Mouse (Mus musculus): ENCODE results near the gene Plk3.
"Not testable (repeated sequence)": the region's sequence is repeated elsewhere in the genome, so short reads cannot be mapped to it uniquely, and the experiment has no call there.

Plk3 gene

DNA sequence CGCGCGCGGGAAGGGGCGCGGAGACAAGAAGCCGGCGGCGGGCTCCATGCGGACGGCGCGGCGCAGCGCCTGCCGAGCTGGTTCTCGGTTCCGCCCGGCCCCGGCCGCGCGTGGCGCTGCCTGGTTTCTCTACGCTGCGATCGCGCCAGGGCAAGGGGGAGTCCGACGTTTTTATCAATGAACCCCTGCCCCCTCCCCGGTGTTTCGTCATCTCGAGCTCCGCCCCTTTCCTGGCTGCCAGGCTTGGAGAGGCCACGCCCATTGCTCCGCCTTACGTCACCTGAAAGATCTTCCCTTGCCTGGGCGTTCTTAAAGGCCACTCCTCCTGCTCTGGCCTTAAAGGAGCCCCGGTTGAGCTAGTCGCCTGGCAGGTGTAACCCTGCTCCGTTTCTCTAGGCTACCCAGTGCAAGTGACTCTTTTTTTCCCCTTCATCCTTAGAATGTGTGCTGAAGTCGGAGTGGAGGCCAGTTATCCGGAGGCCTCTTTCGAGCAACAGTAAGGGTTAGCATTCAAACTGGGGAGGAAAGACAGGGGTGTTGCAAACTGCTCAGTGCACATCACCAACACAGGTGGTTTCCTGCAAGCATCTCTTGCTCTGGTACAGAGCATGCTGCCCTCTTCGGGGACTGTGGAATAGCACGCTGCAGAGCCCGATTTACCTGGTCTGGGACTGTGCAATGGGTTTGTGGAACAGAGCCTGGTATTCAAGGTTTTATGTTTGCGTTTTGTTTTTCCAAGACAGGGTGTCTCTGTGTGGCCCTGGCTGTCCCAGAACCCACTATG, at the start of gene Plk3:
Plk3 (minus strand) TSS at position 147 of the 784 bp plus-strand sequence.
- in situ Hi-C loops (cut with MboI, MseI) = loop anchor here in 1 of 2 experiments (5.0 kb wide), 1 partner anchor 137 kb away; the partner anchor contains the start of gene Hectd3

DNA sequence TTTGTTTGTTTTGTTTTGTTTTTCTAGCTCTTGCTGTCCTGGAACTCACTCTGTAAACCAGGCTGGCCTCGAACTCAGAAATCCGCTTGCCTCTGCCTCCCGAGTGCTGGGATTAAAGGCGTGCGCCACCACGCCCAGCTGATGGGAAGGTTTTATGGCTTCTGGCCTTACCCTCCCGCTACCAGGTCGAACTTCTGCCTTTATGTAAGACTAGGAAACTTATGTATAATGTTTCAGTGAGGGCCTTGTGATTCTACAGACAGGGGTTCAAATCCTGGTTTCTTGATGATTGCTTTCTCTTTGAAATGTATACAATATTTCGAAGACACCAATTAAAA, 49.0 kb upstream of the Plk3 start:
- in situ Hi-C loops (cut with MboI, MseI) = not testable (repeated sequence)

DNA sequence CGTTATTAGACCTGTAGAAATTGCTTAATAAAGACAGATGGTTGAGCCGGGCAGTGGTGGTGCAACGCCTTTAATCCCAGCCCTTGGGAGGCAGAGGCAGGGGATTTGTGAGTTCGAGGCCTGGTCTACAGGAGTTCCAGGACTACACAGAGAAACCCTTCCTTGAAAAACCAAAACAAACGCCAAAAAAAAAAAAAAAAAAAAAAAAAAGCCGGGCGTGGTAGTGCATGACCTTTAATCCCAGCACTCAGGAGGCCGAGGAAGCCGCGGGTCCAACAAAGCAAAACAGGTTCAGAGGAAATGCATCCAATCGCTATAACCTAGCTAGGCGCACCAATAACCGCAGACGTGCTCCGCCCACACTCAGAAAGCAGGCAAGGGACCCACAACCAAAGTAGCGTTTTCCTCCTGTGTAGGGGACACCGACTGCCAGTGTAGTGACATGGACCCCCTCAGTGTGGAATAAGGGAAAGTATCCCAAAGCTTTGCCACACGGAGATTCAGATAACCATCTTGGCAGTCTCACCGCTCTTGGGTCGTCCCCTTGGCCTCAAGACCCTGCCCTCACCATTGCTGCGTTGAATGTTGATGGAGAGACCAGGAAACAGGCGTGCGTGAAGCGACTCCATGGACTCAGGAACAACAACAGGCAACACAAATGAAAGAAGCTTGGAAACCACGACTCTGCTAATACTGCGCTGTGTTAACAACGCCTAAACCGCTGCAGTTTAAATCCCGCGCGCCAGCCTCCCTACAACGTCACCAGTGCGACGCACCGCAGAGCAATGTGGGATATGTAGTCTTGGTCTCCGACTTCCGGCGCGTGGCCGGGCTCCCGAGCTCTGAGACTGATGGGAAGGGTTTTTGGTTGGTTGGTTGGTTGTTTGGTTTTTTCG, 48.3 kb upstream of the Plk3 start, which contains the start of gene Kif2c:
Kif2c (minus strand) TSS at position 777 of the 896 bp plus-strand sequence.
- in situ Hi-C loops (cut with MboI, MseI) = no loop called here

DNA sequence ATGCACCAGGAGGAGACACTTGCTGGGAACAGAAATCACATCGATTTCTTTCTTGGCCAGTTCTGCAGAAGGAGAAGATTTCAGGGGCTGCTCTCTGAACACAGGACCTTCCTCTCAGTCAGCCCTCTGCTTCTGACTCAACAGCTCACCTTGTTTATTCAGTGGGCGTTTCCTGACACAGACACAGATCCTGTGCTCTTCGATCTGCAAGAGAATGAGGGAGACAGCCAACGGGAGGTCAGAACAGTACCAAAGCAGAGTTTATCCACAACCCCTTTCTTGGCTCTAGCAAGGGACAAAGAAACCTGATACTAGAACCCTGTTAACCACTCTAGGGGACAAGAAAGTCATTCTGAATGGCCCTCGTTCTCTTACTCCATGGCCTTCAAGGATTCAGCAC, 36.2 kb upstream of the Plk3 start:
- in situ Hi-C loops (cut with MboI, MseI) = loop anchor here in 1 of 2 experiments (10.0 kb wide), 1 partner anchor 475 kb away; no protein-coding TSS in a partner anchor

DNA sequence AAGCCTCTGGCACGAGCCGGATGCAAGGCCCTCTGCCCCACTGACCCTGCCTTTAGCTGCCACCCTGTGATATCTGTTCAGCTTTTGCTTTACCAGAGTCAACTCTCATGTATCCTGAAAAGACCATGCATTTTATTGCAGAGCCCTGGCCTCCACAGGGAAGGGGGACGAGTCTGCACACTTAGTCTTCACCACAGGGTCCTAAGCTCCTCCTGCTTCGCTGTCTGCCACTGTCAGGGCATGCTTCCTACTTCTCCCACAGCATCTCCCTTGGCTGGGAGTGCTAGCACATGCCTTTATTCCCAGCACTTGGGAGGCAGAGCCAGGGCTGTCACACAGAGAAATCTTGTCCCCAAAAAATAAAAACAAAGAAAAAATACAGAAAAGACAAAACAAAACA, 27.4 kb upstream of the Plk3 start:
- in situ Hi-C loops (cut with MboI, MseI) = no loop called here

DNA sequence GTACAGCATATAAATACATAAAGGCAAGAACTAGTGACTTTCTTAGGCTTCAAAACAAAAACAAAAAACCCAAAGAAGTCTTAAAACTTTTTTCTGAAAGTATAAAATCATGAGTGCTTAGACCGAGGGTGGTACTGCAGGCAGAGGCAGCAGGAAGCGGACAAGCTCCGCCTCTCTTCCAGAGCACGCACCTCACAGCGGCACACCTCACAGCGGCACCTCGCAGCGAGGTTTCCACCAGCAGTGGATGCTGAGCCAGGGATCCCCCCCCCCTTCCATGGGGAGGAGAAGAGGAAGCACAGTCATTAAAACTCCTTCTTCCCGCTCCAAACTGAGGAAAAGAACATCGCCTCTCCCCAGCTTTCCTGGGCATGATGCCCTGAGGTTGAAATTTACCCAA, 25.9 kb upstream of the Plk3 start:
- in situ Hi-C loops (cut with MboI, MseI) = no loop called here

DNA sequence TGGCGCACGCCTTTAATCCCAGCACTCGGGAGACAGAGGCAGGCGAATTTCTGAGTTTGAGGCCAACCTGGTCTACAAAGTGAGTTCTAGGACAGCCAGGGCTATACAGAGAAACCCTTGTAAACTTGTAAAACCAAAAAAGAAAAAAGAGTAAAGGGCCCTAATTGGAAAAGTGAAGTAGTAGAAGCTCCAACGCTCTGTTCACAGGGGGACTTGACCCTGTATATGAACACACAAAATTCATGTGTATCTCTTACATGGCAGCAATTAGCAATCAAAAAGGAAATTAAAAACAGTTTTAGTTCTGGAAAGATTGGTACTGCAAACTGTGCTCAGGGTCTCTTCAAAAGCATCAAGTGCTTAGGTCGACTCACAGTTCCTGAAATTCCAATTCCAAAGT, 22.6 kb upstream of the Plk3 start:
- in situ Hi-C loops (cut with MboI, MseI) = no loop called here

DNA sequence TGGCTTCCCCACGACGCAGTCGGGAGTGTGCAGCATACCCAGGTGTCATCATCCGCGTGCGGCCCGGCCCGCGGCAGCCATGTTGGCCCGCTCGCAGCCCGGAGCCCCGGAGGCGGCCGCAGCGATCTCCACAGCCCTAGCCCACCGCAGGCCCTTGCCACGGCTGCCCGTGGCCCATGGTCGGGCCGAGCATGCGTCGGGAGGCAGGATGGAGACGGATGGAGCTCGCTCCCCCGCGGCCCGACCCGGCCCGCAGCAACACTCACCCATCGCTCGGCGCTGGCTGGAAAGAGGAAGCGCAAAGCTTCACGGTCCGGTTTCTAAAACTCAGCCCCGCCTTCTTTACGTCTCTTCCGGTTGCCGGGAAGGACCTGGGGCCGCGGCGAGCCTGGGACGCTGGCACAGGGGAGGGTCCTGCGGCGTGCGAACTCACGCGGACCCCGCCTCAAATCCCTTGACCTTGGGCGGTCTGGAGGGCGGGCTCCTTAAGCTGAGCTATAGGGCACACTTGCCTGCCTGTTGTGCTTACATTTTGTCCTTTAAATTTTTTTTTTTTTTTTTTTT, 22.1 kb upstream of the Plk3 start, which contains the start of gene Rps8:
Rps8 (minus strand) TSS at position 452 of the 564 bp plus-strand sequence.
- in situ Hi-C loops (cut with MboI, MseI) = no loop called here

DNA sequence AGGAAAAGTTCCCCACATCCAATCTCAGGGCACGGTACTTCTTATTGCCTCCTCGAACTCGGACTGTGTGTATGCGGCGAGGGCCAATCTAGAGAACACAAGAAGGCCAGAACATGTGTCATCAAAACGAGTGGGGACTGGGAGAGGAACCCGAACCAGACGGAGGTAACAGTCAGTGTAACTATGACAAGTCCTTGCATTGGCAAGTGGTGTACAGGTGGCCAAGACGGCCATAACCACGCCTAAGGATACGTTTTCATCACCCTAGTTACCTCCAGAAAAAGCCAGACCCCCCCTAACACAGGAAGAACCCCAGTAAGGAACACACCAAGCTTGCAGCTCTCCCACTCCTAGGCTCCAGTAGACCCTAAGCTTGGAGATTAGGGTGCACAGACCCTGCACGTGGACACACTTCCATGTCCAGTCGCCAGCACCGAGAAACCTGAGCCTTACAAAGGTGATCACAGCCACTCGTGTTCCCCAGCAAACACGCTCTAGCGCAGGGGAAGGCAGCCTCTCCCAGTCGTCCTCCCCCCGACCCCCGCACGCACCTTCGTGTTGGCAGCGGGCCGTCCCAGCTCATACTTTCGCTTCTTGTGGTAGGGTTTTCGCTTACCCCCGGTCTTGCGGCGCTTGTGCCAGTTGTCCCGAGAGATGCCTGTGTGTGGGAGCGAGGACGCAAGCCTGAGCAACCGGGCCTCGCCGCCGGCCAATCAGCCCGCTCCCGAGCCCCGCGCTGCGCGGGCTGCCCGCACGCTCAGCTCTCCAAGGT, 21.4 kb upstream of the Plk3 start:
- in situ Hi-C loops (cut with MboI, MseI) = no loop called here

DNA sequence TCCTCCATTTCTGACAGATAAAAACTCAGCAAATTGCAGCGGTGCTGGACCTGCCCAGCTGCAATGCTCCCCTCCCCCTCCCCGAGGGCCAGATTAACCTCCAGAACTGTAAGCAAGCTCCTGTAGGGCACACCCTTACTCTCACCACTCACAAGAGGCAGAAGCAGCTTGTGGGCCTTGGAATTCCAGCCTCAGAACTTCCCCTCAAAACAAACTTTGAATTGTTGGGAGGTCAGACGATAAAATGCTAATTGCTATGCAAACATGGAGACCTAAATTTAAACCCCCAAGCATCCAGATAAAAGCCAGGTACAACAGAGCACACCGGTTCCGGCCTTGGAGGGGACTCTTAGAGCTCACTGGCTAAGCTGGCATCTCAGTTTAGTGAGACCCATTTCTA, 19.0 kb upstream of the Plk3 start:
- in situ Hi-C loops (cut with MboI, MseI) = no loop called here

DNA sequence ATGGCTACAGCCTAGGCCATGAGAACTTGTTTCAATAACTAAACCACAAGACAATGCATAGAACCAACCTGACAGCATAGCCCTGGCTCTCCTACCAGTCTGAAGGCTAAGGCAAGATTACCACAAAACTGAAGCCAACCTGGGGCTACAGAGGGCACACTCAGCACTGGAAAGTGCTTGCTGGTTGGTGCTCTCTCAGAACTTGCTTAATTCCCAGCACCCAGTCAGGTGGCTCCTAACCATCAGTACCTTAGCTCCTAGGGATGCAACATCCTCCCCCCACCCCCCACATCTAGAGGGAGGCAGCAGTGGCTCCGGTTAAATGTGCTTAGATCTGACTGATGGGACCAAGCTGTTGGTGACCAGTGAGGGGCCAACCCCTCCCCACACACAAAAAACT, 17.7 kb upstream of the Plk3 start:
- in situ Hi-C loops (cut with MboI, MseI) = no loop called here

DNA sequence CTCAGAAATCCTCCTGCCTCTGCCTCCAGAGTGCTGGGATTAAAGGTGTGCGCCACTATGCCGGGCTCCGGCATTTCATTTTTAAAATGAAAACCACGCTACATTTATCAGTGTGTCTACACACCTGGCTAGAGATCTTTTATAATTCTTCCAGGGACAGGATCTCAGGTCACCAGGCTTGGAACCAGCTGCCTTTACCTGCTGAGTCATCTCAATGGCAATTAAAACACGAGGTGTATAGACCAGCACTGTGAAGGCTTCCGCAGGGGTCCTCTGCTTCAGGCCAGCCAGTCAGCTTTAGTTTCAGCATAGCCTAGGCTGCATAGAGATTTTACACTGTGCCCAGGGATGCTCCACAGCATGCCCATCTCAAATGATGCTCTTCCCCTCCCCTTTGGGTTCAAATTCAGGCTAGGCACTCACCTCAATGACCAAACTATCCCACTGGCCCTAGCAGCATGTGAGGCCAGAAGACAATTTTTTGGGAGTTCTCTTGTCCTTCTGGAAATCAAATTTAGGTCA, 16.5 kb upstream of the Plk3 start:
- in situ Hi-C loops (cut with MboI, MseI) = no loop called here

DNA sequence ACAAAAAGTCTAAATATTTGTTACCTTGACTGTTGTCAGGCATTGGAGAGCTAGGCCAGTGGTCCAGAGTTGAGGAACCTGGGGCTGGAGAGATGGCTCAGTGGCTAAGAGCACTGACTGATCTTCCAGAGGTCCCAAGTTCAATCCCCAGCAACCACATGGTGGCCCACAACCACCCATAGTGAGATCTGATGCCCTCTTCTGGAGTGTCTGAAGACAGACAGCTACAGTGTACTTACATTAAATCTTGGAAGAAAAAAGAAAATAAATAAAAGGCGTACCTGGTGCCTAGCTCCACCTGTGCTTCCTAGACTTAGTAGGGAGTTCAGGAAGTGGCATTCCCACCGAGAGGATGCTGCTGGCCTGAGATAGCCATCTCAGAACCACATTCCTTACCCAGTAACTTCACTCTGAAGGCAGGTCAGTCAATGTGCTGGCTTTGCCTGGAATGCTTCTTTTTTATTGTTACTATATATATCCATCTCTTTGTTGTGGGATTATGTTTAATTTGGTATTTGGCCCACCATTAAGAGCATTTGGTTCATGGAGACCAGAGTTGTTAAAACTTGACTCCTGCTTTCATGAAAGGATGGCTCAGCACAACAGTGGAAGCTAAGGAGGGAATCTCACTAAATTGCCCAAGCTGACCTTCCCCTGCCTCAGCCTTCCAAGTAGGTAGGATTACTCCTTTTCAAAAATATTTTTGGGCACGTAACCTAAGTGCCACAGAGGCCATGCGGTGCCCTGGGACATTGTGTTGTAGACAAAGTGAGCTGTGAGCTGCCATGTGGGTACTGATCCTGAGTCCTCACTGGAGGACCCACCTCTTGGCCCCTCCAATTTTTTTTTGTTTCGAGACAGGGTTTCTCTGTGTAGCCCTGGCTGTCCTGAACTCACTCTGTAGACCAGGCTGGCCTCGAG, 15.8 kb upstream of the Plk3 start:
- in situ Hi-C loops (cut with MboI, MseI) = no loop called here

DNA sequence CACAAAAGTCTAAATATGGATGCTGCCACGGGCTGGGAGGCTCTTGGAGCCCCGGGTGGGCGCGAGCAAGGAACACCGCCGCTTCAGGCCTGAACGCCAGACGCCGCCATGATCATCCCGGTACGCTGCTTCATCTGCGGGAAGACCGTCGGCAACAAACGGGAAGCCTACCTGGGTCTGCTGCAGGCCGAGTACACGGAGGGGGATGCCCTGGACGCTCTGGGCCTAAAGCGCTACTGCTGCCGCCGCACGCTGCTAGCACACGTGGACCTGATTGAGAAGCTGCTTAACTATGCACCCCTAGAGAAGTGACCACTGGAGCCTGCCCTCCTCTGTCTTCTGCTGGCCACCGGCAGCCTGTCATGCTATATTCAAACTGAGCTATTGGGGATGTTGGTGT, 15.1 kb upstream of the Plk3 start:
- in situ Hi-C loops (cut with MboI, MseI) = no loop called here

DNA sequence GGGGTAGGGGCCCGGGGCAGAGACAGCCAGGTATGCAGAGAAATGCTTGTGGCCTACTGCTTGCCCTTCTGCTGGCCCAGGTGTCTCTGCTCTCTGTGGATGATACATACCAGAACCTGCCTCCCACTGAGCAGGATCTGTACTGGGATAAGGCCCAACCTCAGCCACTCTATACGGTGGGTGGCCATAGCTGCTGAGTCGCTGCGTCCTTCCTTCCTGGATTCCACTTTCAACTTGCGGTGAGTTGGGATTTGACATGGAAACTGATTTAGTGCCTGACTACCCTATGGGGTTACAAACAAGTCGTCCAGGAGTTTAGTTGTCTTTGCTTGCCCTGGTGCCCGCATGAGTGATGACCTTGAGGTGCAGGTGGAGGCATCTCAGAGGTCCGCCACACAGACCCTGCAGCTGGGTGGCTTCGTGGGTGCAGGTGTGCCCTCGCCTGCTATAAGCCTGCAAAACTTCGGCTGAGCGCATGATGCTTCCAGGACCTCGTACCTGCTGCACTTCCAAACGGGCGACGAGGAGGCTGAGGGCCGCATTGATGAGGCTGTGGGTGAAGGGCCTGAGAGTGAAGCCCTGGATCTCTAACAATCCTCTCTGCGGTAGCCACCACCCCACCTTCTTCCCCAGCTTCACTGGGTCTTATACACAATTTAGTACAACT, 14.4 kb upstream of the Plk3 start:
- in situ Hi-C loops (cut with MboI, MseI) = no loop called here

DNA sequence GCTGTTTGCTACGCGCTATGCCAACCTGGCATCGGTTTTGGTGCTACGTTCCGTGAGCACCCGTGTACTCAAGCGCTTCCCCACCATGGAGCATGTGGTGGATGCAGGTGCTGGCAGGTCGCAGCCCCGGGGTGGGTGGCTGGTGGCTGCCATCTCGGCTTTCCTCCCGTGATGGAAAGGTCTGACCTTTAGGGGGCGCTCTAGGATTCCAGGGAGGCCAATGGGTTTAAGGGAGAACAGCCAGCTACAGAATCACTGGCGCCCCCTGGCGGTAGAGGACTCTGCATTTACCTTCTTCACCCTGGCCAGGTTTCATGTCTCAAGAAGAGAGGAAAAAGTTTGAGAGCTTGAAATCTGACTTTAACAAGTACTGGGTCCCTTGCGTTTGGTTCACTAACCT, 12.4 kb upstream of the Plk3 start:
- in situ Hi-C loops (cut with MboI, MseI) = no loop called here

DNA sequence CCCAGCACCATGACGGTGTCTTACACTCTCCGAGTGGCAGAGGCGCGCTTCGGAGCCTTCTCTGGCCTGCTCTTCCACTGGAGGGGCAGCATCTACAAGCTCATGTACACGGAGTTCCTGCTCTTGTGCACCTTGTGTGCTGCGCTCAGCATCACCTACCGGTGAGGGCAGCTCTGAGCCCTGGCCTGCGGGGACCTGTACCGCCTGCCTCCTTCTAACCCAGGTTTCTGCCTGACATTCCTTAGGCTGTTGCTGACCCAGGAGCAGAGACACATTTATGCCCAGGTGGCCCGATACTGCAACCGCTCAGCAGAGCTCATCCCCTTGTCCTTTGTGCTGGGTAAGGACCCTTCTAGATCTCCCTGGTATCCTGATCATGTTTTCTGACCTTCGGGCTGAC, 11.5 kb upstream of the Plk3 start:
- in situ Hi-C loops (cut with MboI, MseI) = no loop called here

DNA sequence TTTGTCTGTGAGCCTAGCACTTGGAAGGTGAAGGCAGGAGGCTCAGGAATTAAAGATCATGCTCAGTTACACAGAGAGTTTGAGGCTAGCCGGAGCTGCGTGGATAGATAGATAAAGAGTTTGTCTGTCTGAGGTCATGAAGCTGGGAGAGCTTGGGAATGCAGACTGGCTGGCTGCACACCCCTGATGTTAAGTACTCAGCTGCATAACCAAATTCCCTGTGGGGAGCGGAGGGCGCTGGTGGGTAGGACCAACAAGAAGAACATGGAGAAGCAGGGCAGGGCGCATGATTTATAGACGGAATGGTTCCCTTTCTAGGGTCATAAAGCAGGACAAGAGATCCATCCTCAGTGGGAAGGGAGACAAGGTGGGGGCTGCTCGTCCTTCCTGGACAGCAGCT, 9.3 kb upstream of the Plk3 start:
- in situ Hi-C loops (cut with MboI, MseI) = loop anchor here (5.0 kb wide), 3 partner anchors 146 to 321 kb away; partner anchors contain the start of genes Hectd3 (in 1 of the 2) and Hpdl (in 1 of the 2)

DNA sequence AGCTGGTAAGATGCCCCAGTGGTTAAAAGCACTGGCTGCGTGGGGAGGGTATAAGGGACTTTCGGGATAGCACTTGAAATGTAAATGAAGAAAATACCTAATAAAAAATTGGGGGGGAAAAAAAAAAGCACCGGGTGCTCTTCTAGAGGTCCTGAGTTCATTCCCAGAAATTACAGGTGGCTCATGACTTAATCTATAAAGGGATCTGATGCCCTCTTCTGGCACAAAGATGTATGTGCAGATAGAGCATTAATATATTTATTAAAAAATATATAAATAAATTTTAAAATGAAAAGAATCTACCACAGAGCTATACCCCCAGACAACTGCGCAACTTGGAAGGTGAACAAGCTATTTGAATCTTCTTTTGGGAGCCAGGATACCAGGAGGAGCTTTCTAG, 6.8 kb upstream of the Plk3 start:
- in situ Hi-C loops (cut with MboI, MseI) = loop anchor here (5.0 kb wide), 3 partner anchors 143 to 318 kb away; partner anchors contain the start of genes Hectd3 (in 1 of the 2) and Hpdl (in 1 of the 2)

Measured in T-helper 17 cell (primary cell).